Mouse (Mus musculus): ENCODE results near the gene Nhp2. TPM values are rescaled to one million over a fixed set of nuclear protein-coding genes. Genes with fewer than 3 reads are reported as not detected.

Gene Nhp2
- total RNA-seq (2021) (10 to 100 TPM; 76.3 to 79.4 TPM), polyA plus RNA-seq (2012; rRNA removed) (41.8 and 48.3 TPM in 2 replicates)
- long read RNA-seq, transcript Nhp2-202 (4 exons, 1,042 nt), result major isoform, 73 of 76 reads
- long read RNA-seq, partial matches to known transcripts, result 1 of 76 reads
- long read RNA-seq, other reads (novel, unspliced or antisense), result 1 of 76 reads

- DNase-seq, result peak; percentile 96
These were observed at the start of gene Nhp2 for GRCm38 (mm10) chr11:51619409-51620060. TSS of gene Nhp2 (plus strand) at chr11:51619735.

DNA sequence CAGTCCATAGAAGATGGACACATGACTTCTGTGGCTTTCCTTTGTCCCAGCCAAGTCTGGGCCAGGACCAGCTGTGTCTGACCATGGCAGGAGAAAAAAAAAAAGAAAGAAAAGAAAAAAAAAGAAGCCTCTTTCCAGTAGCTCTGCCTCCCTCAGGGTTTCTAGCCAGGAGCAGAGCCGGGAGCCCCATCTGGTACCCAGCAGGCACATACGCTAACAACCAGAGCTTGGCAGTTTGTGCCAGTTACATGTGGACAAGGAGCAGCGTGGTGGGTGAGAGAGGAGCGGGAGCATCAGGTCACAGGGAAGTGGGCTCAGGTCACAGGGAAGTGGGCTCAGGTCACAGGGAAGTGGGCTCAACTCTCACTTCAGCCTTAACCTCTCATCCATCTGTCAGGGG, 43.1 kb upstream of the Nhp2 start:
- no peak for DNase-seq

DNA sequence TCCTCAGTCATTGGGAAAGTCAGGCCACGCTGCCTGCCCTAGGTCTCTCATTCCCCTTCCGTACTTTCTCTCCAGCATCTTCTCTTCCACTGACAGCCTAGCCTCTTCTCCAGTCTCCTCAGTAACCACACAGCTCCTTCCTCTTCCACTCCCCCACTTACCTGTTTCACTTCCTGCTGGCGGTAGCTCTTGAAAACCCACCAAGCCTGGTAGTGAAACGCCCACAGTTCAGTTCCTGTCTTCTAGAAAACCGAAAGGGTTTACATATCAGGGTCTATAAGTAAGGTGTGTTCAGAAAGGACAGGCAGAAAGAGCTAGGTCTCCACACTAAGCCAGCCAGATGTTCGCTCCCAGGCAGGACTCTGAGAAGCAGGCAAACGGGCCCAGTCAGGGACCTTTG, 41.9 kb upstream of the Nhp2 start:
- no peak for DNase-seq

DNA sequence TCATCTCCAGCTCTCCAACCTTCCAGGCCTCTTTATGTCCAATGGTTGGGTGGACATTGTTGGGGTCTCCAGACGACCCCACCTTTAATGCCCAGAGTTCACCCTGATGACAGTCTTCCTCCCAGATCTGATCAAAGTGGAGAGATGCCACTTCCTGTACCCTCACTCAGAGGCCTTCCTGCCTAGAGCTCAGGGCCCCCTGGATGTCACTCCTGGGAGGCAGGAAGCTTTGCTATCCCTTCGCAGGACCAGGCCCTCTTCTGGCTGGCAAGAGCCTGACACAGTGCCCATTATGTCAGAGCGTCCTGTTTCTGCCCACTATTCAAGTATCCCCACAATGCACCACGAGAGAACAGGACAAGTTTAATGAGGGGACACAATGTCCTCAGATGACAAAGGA, 40.5 kb upstream of the Nhp2 start:
- DNase-seq, result no peak

- DNase-seq, result peak; percentile 91
These were observed 36.8 kb upstream of the Nhp2 start for GRCm38 (mm10) chr11:51582713-51583112.

GRCm38 (mm10) chr11:51584057-51584430, 35.5 kb upstream of the Nhp2 start:
- no peak for DNase-seq

DNA sequence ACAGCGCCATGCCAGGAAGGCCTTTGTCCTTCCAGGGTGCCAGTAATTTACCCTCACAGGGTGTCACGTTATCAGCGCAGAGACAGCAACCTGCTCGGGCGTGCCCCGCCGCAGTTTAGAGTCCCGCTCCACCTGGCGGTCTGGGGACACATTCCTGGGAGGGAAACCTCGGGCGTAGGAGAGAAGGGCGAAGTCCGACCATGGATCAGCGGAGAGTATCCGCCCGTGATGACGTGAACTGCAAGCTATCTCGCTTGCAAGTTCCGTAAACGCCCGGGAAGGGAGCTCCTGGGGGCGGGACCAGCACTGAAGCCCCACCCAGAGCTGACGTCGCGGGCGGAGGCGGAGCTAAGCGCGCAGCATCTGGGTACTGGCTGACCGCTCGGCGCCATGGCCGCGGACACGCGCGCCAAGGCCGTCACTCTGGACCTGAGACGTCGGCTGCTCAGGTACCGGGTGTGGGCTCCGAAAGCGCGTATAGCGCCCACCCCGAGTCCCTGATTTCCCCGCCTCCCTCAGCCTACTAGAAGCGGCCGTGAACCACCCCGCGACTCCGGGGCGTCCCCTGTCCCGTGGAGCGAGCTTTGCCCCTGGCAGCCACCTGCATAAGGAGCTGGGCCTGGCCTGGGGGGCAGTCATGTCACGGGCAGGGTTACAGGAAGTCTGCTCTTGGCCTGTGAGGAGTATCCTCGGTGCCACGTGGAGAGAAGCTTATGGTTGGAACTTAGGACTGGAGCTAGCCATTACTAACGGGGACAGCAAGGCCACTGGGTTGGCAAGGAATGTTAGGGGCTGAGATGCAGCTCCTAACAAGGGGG, 34.9 kb upstream of the Nhp2 start, which contains the start of gene Phykpl:
Phykpl (plus strand) TSS at position 327 of the 818 bp plus-strand sequence.
- DNase-seq, result peak; percentile 99

GRCm38 (mm10) chr11:51585608-51586252, 33.8 kb upstream of the Nhp2 start:
- DNase-seq, result no peak

DNA sequence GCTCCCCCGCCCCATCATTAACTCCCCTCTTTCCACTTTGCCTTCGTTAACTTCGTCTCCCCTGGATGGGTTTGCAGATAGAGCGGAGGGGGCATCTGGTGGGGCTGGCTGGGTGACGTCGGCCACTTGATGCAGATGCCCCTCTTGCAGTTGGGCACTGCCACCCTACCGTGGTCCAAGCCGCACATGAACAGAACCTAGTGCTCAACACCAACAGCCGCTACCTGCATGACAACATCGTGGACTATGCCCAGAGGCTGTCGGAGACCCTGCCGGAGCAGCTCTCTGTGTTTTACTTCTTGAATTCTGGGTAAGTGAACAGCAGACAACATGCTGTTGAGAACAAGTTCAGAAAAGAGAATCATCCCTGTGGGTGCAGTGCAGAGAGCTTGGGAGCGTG, 33.1 kb upstream of the Nhp2 start:
- no peak for DNase-seq

DNA sequence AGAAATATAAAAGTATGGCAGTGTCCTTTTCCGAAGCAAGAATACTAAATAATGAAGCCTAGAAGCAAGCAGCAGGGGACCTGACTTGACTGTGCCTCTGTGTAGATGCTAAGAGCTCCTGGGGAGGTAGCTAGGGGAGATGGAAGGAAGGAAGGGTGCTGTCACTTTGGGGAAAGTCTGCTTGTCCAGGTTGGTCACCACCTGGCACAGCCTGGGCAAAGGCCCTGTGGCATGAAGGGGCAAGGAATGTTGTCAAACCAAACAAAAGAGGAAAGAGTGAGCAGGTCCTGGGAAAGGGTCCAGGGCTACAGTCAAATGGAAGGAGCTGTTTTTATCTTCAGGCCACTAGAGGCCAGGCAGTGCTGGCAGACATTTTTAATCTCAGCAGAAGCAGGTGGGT, 32.5 kb upstream of the Nhp2 start:
- no peak for DNase-seq

GRCm38 (mm10) chr11:51588833-51589232, 30.7 kb upstream of the Nhp2 start:
- DNase-seq, result no peak

GRCm38 (mm10) chr11:51590002-51590401, 29.5 kb upstream of the Nhp2 start:
- DNase-seq, result no peak

DNA sequence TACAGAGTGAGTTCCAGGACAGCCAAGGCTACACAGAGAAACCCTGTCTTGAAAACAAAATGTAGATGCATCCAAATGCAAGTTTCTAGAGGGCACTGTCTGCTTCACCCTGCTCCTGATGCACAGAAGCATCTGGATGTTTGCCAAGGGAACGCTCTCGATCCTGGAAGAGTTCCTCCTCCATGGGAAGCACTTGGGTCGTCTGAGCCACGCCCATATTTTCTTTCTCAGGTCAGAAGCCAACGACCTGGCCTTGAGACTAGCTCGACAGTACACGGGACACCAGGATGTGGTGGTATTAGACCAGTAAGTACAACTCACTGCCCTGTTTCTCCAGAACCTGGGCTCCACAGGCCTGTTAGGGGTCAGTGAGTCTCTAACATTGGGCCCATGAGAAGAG, 28.4 kb upstream of the Nhp2 start:
- DNase-seq, result no peak

DNA sequence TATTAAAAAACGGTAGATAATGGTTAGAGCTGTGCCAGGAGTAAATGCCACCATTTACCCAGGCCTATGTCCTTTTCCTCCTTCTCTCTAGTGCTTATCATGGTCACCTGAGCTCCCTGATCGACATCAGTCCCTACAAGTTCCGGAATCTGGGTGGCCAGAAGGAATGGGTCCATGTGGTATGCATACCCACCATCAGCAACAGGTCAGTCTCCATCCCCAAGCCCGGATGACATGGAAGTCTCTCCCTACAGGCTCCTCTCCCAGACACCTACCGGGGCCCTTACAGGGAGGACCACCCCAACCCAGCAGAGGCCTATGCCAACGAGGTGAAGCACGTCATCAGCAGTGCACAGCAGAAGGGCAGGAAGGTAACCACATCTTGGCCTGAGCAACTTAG, 27.6 kb upstream of the Nhp2 start:
- no peak for DNase-seq

GRCm38 (mm10) chr11:51593368-51593767, 26.2 kb upstream of the Nhp2 start:
- DNase-seq, result no peak

- no peak for DNase-seq
These were observed 25.7 kb upstream of the Nhp2 start for GRCm38 (mm10) chr11:51593849-51594248.

DNA sequence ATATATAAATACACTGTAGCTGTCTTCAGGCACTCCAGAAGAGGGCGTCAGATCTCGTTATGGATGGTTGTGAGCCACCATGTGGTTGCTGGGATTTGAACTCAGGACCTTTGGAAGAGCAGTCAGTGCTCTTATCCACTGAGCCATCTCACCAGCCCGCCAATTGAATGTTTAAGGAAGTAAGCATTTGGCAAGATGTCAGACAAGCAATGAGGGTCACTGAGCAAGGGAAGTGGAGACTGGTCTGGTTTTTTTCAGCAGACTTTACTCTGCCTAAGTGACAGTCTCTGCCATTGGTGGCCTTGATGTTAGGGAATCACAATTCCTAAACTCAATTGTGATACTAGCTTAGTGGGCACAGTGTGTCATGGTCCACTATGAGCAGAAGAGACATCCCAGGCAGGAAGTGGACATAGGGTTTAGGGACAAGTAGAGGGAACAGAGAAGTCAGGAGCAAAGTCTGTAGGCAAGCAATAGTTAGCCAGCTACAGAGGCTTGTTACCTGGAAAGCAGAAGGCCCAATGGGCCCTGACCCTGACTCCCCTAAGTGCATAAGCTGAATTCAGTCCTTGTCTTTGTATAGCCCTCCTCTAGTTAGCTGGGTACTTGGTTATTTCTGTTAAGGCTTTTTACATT, 24.7 kb upstream of the Nhp2 start:
- DNase-seq, result no peak

- no peak for DNase-seq
These were observed 24.0 kb upstream of the Nhp2 start for GRCm38 (mm10) chr11:51595459-51596083.

DNA sequence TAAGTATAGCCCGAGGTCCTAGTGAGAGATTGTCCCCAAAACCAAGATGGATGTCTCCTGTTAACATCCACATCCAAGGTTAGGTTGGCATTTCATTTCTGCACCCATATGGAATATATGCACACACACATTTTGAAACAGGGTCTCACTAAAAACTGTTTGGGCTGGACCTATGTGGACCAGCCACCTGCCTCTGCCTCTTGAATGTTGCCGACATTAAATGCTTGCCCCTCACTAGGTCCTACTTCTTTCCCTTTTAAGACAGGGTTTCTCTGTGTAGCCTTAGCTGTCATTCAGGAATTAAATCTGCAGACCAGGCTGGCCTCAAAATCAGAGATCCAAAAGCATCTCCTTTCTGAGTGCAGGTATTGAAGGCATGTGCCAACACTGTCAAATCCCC, 22.0 kb upstream of the Nhp2 start:
- no peak for DNase-seq

- no peak for DNase-seq
These were observed 17.3 kb upstream of the Nhp2 start for GRCm38 (mm10) chr11:51602253-51602652.

- peak; percentile 96 for DNase-seq
These were observed 13.7 kb upstream of the Nhp2 start for GRCm38 (mm10) chr11:51605602-51606446.

Data from adrenal gland, adult 2 months (tissue).